Mouse (Mus musculus) kidney, embryonic 14.5 days (tissue): ENCODE measurements at regions not wholly inside any gene's neighbourhood (a gene's known extent, or its start where the extent isn't known, plus 50 kb on each side); places are given as distances from the start of the nearest gene placed in this dataset.
"Not testable (repeated sequence)": the region's sequence is repeated elsewhere in the genome, so short reads cannot be mapped to it uniquely, and the experiment has no call there.

Source experiments
- ATAC-seq: fragments of 200-750 bp; cut with Nextera tagmentation; 2 replicates; pipeline ENCODE4 v1.8.0; 2017; ENCODE audit warnings: moderate number of reproducible peaks, mild to moderate bottlenecking, moderate TSS enrichment, moderate library complexity; ENCODE audit not compliant: low FRiP score, low TSS enrichment
- H3K27ac ChIP-seq: fragments of 300-500 bp; sonication (generic); 2 replicates; pipeline ENCODE4 v1.5.1; 2014; ENCODE audit warnings: low read depth, mild to moderate bottlenecking, low read length, moderate library complexity, mixed read lengths
- H3K27me3 ChIP-seq: fragments of 300-500 bp; sonication (generic); 2 replicates; pipeline ENCODE4 v1.6.1; 2014; ENCODE audit warnings: mild to moderate bottlenecking, low read length; ENCODE audit not compliant: control insufficient read depth, insufficient read depth
- H3K36me3 ChIP-seq: fragments of 300-500 bp; sonication (generic); 2 replicates; pipeline ENCODE4 v1.6.1; 2014; ENCODE audit warnings: low read length, mixed read lengths; ENCODE audit not compliant: control insufficient read depth, insufficient read depth
- H3K4me1 ChIP-seq: fragments of 300-500 bp; sonication (generic); 2 replicates; pipeline ENCODE4 v1.6.1; 2014; ENCODE audit warnings: low read length, mixed read lengths; ENCODE audit not compliant: control insufficient read depth, insufficient read depth
- H3K4me2 ChIP-seq: fragments of 300-500 bp; sonication (generic); replicated peaks from 2 replicates; pipeline ENCODE4 v1.6.1; 2014; ENCODE audit warnings: low read depth, mild to moderate bottlenecking, low read length
- H3K4me3 ChIP-seq: fragments of 300-500 bp; sonication (generic); 2 replicates; pipeline ENCODE4 v1.5.1; 2014; ENCODE audit warnings: mild to moderate bottlenecking, low read length
- H3K9ac ChIP-seq: fragments of 300-500 bp; sonication (generic); 2 replicates; pipeline ENCODE4 v1.6.1; 2014; ENCODE audit warnings: low read depth, mild to moderate bottlenecking, low read length, moderate library complexity
- H3K9me3 ChIP-seq: fragments of 300-500 bp; sonication (generic); 2 replicates; pipeline ENCODE4 v1.6.1; 2016; ENCODE audit warnings: low read length; ENCODE audit not compliant: control insufficient read depth
- WGBS: fragments of 180-500 bp; shearing (Covaris S2); extraction: QIAGEN DNeasy Blood & Tissue Kit; methylation state at CpG from one replicate; pipeline ENCODE4 v1.1.7; 2014; 5-methylcytosine and 5-hydroxymethylcytosine counted together

DNA sequence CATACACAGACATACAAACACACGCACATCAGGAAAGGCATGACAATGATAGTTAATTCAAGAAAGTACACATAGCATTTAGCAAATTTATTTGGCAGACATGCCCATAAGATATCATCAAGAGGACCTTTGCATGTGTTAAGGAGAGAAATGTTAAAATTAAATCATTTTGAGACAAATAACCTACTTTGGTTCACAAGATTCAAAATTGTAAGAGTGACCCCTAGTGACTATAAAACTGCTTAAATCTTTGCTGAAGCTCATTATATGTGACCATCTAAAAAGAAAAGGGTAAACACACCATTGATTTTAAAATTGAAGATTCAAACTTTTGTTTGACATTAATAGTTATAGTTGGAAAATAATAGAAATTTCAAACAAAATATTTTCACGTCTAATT, 721.3 kb downstream of the Cdh11 start:
- no peak for ATAC-seq
- Histone ChIP-seq H3K27ac (no peak overlapping the region), H3K4me2 (no peak overlapping the region), H3K36me3 (no peaks in the 10 kb centered on the region), H3K9ac (no peak overlapping the region), H3K4me1 (no peaks in the 10 kb centered on the region), H3K9me3 (no peaks in the 10 kb centered on the region), H3K27me3 (no peaks in the 10 kb centered on the region), H3K4me3 (no peak overlapping the region)
- WGBS, result 90% methylated on average over 2 of the region's 2 CpGs

DNA sequence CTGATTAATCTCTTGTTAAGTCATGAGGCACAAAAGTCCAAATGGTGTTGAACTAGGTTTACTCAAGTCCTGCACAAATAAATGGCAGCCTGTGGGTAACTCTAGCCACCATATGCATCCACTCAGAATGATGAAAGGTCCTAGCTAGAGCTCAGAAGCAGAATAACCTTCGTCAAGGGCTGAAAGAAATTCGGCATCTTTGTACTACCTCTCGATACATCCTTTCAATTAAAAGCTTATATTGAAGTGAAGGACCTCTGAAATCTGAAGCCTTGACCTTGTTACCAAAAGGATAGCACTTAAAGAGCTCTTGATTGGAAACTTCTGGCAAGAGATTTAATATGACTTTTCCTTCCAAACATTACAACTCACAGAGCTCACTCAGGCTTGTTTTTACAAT, 732.0 kb downstream of the Cdh11 start:
- 62% methylated on average over 3 of the region's 3 CpGs for WGBS
- ATAC-seq, result no peak
- no peaks in the 10 kb centered on the region for H3K36me3 ChIP-seq
- no peak overlapping the region for H3K27ac ChIP-seq
- H3K4me3 ChIP-seq, result no peak overlapping the region
- H3K9me3 ChIP-seq, result no peaks in the 10 kb centered on the region
- H3K9ac ChIP-seq, result no peak overlapping the region
- no peak overlapping the region for H3K4me2 ChIP-seq
- no peaks in the 10 kb centered on the region for H3K27me3 ChIP-seq
- H3K4me1 ChIP-seq, result no peaks in the 10 kb centered on the region

DNA sequence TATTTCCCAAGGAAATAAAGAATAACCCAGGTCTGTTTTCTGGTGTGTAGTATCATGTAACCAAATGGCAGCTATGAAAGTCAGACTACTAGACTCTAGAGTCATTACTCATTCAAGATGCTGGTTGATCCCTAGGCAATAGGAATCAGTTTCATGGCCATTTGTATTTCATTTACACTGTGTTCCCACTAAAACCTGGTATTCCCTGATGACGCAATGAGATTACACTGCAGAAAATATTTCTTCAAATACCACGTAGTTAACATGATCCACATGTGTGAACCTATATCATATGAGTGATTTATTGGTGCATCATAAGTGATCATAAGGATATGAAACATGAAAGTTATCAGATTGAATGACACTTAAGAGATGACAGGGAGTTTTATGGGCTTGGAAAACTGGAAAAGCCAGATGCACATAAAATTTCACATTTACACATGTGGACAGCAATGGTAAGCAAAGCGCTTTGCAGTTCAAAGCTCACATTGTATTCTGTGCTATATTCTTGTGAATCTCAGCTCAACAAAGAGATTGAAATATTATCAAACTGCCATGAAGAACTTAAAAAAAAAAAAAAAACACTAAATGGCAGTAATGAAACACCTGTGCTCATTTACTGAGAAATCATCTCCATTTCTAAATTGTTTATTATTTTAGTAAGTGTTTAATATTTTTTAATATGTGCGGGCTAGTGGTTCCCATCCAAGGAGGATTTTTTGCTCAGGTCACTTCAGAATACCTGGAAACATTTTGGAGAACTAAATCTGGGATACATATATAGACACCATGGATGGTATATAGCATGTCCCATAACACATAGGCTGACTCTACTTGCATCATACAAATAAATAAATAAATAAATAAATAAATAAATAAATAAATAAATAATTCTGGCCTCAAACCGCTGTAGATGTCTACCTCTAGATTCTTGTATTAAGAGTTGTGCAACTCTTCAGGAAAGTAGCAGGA, 758.2 kb downstream of the Cdh11 start:
- H3K27ac ChIP-seq, result no peak overlapping the region
- H3K27me3 ChIP-seq, result no peaks in the 10 kb centered on the region
- no peak overlapping the region for H3K4me3 ChIP-seq
- H3K9ac ChIP-seq, result no peak overlapping the region
- no peaks in the 10 kb centered on the region for H3K4me1 ChIP-seq
- H3K4me2 ChIP-seq, result no peak overlapping the region
- 87% methylated on average over 5 of the region's 5 CpGs for whole genome bisulfite sequencing
- no peaks in the 10 kb centered on the region for H3K9me3 ChIP-seq
- no peak for ATAC-seq
- H3K36me3 ChIP-seq, result no peaks in the 10 kb centered on the region

DNA sequence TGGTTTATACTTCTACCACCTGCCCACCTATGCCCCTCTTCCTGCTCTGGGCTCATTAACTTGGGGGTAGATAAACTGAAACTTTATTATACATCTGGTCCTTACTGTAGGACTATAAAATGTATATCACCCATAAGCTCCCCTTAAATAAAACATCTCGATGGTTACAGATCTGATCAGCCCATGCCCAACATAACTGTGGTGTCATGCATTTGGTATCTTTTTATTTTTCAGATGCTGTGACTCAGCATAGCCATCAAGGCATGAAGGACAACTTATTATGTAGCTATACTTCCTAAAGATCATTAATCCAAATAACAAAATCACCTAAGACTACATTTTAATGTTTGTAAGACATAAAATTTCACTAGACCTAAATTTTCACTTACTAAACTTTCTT, 761.0 kb downstream of the Cdh11 start:
- H3K36me3 ChIP-seq, result no peaks in the 10 kb centered on the region
- H3K9ac ChIP-seq, result no peak overlapping the region
- no peak for ATAC-seq
- no peak overlapping the region for H3K4me2 ChIP-seq
- no peaks in the 10 kb centered on the region for H3K9me3 ChIP-seq
- no peaks in the 10 kb centered on the region for H3K4me1 ChIP-seq
- WGBS, result 92% methylated on average over 1 of the region's 1 CpGs
- no peak overlapping the region for H3K27ac ChIP-seq
- H3K27me3 ChIP-seq, result no peaks in the 10 kb centered on the region
- H3K4me3 ChIP-seq, result no peak overlapping the region

DNA sequence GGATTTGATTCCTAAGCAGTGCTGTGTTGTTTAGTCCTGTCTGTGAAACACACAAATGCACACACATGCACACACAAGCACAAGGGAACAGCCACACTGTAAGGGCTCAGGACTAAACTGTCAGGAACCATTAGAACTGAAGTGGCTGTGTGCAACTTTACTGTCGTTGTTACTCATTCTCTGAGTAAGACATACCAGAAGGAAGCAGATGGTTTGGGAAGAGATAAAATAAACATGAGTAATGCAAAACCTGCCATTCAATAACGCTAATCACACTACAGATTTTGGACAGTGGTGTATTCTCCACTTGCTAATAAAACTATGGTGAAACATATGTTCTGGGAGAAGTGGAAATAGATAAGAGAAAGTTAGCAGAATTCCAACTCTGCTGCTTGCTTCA, 767.7 kb downstream of the Cdh11 start:
- Histone ChIP-seq H3K27ac (no peak overlapping the region), H3K36me3 (no peaks in the 10 kb centered on the region), H3K27me3 (no peaks in the 10 kb centered on the region), H3K9ac (no peak overlapping the region), H3K4me3 (no peak overlapping the region), H3K9me3 (no peaks in the 10 kb centered on the region), H3K4me1 (no peaks in the 10 kb centered on the region), H3K4me2 (no peak overlapping the region)
- no peak for ATAC-seq
- 80% methylated on average over 2 of the region's 2 CpGs for WGBS

DNA sequence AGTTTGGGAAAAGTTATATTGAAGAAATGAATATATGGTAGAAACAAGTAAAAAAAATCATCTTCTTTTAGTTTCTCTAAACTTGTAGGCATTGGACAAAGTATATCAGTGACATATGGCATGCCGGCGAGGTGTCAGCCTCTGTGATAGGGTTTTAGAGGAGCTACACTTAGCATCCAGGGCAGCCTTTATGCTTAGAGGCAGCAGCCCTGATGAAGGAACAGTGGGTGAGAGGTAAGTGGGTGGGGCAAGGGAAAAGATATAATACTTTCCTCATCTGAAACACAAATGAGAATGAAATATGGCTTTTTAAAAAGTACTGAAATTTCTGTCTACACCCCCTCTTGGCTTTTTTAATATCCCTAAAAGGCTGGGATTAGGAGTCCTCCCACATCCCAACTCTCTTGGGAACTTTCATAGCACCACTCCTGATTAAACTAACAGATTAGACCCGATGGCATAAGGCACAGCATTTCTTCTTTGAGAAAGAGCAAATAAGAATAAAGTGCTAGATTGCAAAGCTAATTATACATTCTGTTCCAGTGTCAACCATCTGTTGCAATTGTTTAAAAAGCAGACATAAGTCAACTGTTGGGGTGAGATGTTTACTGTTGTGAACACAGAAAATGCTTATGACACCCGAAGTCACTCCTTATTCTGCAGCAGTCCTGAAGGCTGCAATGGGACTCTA, 785.0 kb downstream of the Cdh11 start:
- H3K4me2 ChIP-seq, result no peak overlapping the region
- ATAC-seq, result no peak
- no peak overlapping the region for H3K9ac ChIP-seq
- no peaks in the 10 kb centered on the region for H3K4me1 ChIP-seq
- H3K27me3 ChIP-seq, result no peaks in the 10 kb centered on the region
- no peaks in the 10 kb centered on the region for H3K9me3 ChIP-seq
- no peak overlapping the region for H3K4me3 ChIP-seq
- H3K27ac ChIP-seq, result no peak overlapping the region
- 80% methylated on average over 4 of the region's 4 CpGs for WGBS
- no peaks in the 10 kb centered on the region for H3K36me3 ChIP-seq

DNA sequence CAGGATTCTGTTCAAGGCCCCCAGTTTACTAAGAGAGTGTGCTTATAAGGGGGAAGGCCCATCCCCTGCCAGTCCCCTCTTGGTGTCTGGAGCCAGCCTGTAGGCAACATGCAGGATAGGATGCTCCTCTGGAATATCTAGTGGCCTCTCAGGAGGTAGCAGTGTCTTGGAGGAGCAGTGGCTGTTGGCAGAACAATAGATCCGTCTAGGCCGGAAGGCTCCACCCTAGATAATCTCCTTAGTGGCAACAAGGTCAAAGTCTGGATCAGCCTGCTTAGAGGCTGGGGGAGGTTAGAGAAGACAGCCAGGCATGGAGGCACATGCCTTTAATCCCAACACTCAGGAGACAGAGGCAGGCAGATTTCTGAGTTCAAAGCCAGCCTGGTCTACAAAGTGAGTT, 788.7 kb downstream of the Cdh11 start:
- not testable (repeated sequence) for H3K4me2 ChIP-seq, H3K9me3 ChIP-seq, H3K36me3 ChIP-seq, H3K27me3 ChIP-seq, H3K27ac ChIP-seq, ATAC-seq, H3K4me1 ChIP-seq, H3K4me3 ChIP-seq, H3K9ac ChIP-seq
- WGBS, result 89% methylated on average over 2 of the region's 2 CpGs

DNA sequence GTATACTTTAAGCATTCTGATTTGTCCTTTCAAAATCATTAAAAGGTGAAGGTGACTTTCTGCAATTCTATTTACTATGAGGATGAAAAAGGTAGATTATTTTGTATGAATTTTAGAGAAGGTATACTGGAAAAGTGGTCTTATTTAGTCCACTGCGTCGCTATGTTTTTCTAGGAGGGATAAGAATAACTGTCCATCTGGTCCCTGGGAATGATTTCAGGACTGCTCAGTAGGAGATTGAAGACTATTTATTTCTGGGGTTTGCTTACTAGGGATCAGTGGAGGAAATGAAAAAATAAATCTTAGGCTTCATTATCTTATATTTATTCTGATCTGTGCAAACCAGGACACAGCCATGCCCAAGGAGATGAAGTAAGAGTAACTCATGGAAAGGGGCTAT, 828.6 kb downstream of the Cdh11 start:
- Histone ChIP-seq H3K4me3 (no peak overlapping the region), H3K9me3 (no peaks in the 10 kb centered on the region), H3K9ac (no peak overlapping the region), H3K4me1 (no peaks in the 10 kb centered on the region), H3K4me2 (no peak overlapping the region), H3K27me3 (no peaks in the 10 kb centered on the region), H3K27ac (no peak overlapping the region), H3K36me3 (no peaks in the 10 kb centered on the region)
- no peak for ATAC-seq
- 92% methylated on average over 2 of the region's 2 CpGs for WGBS

DNA sequence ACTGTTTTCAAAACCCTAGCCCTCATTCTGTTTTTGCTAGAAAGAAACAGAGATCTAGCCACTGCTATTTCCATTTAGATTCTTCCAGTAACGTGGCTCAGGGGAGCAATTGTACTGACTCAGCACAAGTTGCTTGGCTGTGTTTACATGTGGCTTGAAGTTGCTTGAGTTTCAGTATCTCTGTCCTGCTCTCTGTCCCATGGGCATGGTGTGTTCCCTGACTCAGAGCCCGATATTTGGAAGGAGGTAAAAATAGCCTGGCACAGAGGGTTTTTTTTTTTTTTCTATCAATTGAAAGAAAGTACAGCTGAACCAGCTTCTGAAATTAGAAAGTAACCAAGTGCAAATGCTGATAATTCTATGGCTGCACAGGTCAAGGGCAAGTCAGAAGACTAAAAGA, 834.8 kb downstream of the Cdh11 start:
- Histone ChIP-seq H3K9me3 (no peaks in the 10 kb centered on the region), H3K27me3 (no peaks in the 10 kb centered on the region), H3K4me2 (no peak overlapping the region), H3K9ac (no peak overlapping the region), H3K27ac (no peak overlapping the region), H3K4me1 (no peaks in the 10 kb centered on the region), H3K4me3 (no peak overlapping the region), H3K36me3 (no peaks in the 10 kb centered on the region)
- no peak for ATAC-seq
- WGBS, result 60% methylated on average over 2 of the region's 2 CpGs
